Mouse (Mus musculus) neural tube, embryonic 11.5 days (tissue): ENCODE results near the gene Ech1. TPM values are rescaled to one million over a fixed set of nuclear protein-coding genes. Genes with fewer than 3 reads are reported as not detected.

Experiments used
- ATAC-seq: fragments of 200-750 bp; cut with Nextera tagmentation; 2 replicates; pipeline ENCODE4 v1.8.0; 2017; ENCODE audit warnings: moderate number of reproducible peaks, mild to moderate bottlenecking, moderate TSS enrichment, moderate library complexity; ENCODE audit not compliant: insufficient read depth, low FRiP score, low TSS enrichment
- DNase-seq: peaks from one replicate; pipeline ENCODE4 v3.0.0-alpha.2; 2015; ENCODE audit warnings: low spot score
- H3K27ac ChIP-seq: fragments of 300-500 bp; sonication (generic); 2 replicates; pipeline ENCODE4 v1.5.1; 2014; ENCODE audit warnings: low read depth, mild to moderate bottlenecking, low read length
- H3K27me3 ChIP-seq: fragments of 300-500 bp; sonication (generic); 2 replicates; pipeline ENCODE4 v1.6.1; 2014; ENCODE audit warnings: mild to moderate bottlenecking, low read length, mixed read lengths; ENCODE audit not compliant: control insufficient read depth, insufficient read depth
- H3K36me3 ChIP-seq: fragments of 300-500 bp; sonication (generic); 2 replicates; pipeline ENCODE4 v1.6.1; 2014; ENCODE audit warnings: mild to moderate bottlenecking, low read length, moderate library complexity, mixed read lengths; ENCODE audit not compliant: control insufficient read depth, insufficient read depth
- H3K4me1 ChIP-seq: fragments of 300-500 bp; sonication (generic); 2 replicates; pipeline ENCODE4 v1.6.1; 2014; ENCODE audit warnings: low read length, mixed read lengths; ENCODE audit not compliant: control insufficient read depth, insufficient read depth
- H3K4me2 ChIP-seq: fragments of 300-500 bp; sonication (generic); 2 replicates; pipeline ENCODE4 v1.6.1; 2014; ENCODE audit warnings: low read depth, mild to moderate bottlenecking, moderate library complexity
- H3K4me3 ChIP-seq: fragments of 300-500 bp; sonication (generic); 2 replicates; pipeline ENCODE4 v1.5.1; 2014; ENCODE audit warnings: low read depth, low read length
- H3K9ac ChIP-seq: fragments of 300-500 bp; sonication (generic); 2 replicates; pipeline ENCODE4 v1.6.1; 2014; ENCODE audit warnings: mild to moderate bottlenecking, low read length
- H3K9me3 ChIP-seq: fragments of 300-500 bp; sonication (generic); 2 replicates; pipeline ENCODE4 v1.6.1; 2016; ENCODE audit warnings: low read length; ENCODE audit not compliant: control insufficient read depth
- WGBS: fragments of 180-500 bp; shearing (Covaris S2); extraction: QIAGEN DNeasy Blood & Tissue Kit; methylation state at CpG from one replicate; pipeline ENCODE4 v1.1.7; 2014; 5-methylcytosine and 5-hydroxymethylcytosine counted together
- polyA plus RNA-seq: library from polyadenylated mRNA; unstranded; fragments of >200 nt; fragmentation: Nextera tagmentation; extraction: Ambion mirVana; gene quantifications from 2 replicates; pipeline ENCODE4 v1.2.1, GENCODE M21; 2014

Gene Ech1
- polyA plus RNA-seq, 1 experiment from 2014 or later = 88.7 TPM

GRCm38 (mm10) chr7:28830981-28831380, 6.0 kb downstream of the Ech1 start:
- Histone ChIP-seq H3K9ac (no peak overlapping the region), H3K27ac (no peak overlapping the region), H3K27me3 (no peaks in the 10 kb centered on the region), H3K4me2 (no peak overlapping the region), H3K36me3 (no peaks in the 10 kb centered on the region; the same call in 1 of the 2 replicates), H3K9me3 (no peaks in the 10 kb centered on the region), H3K4me1 (no peaks in the 10 kb centered on the region), H3K4me3 (no peak overlapping the region)
- no peak for ATAC-seq
- WGBS = 98% methylated on average over 5 of the region's 5 CpGs
- no peak for DNase-seq

GRCm38 (mm10) chr7:28831411-28832125, 6.6 kb downstream of the Ech1 start:
- 90% methylated on average over 17 of the region's 17 CpGs for WGBS
- no peaks in the 10 kb centered on the region for H3K4me1 ChIP-seq
- no peak overlapping the region for H3K4me2 ChIP-seq
- H3K9me3 ChIP-seq = no peaks in the 10 kb centered on the region
- DNase-seq (no peak), ATAC-seq (no peak)
- no peaks in the 10 kb centered on the region for H3K27me3 ChIP-seq
- no peak overlapping the region for H3K9ac ChIP-seq
- H3K36me3 ChIP-seq = no peaks in the 10 kb centered on the region; the same call in 1 of the 2 replicates
- no peak overlapping the region for H3K4me3 ChIP-seq
- H3K27ac ChIP-seq = no peak overlapping the region

- Histone ChIP-seq H3K36me3 (no peaks in the 10 kb centered on the region; the same call in 1 of the 2 replicates), H3K27me3 (no peaks in the 10 kb centered on the region), H3K4me2 (no peak overlapping the region), H3K9ac (no peak overlapping the region), H3K4me1 (no peaks in the 10 kb centered on the region), H3K9me3 (no peaks in the 10 kb centered on the region), H3K4me3 (no peak overlapping the region), H3K27ac (no peak overlapping the region)
- WGBS = 62% methylated on average over 6 of the region's 6 CpGs
- ATAC-seq (no peak), DNase-seq (no peak)
Observed at GRCm38 (mm10) chr7:28832137-28832536, 7.1 kb downstream of the Ech1 start.

GRCm38 (mm10) chr7:28833723-28834347, 8.8 kb downstream of the Ech1 start, which contains the start of gene Lgals4:
Gene Lgals4 (plus strand): TSS chr7:28833854.
- H3K27ac ChIP-seq = no peak within 1 kb of the TSS
- no peak within 1 kb of the TSS for H3K4me2 ChIP-seq
- H3K27me3 ChIP-seq = no peaks in the 10 kb centered on the region
- H3K4me1 ChIP-seq = no peaks in the 10 kb centered on the region
- ATAC-seq = no peak
- no peak within 1 kb of the TSS for H3K4me3 ChIP-seq
- H3K36me3 ChIP-seq = no peaks in the 10 kb centered on the region; the same call in 1 of the 2 replicates
- 86% methylated on average over 6 of the region's 6 CpGs for WGBS
- no peak for DNase-seq
- H3K9ac ChIP-seq = no peak within 1 kb of the TSS
- no peaks in the 10 kb centered on the region for H3K9me3 ChIP-seq

- DNase-seq (no peak), ATAC-seq (no peak)
- no peaks in the 10 kb centered on the region for H3K9me3 ChIP-seq
Observed at GRCm38 (mm10) chr7:28836936-28837335, 11.9 kb downstream of the Ech1 start.

GRCm38 (mm10) chr7:28838331-28838730, 13.3 kb downstream of the Ech1 start:
- Histone ChIP-seq H3K27me3 (no peaks in the 10 kb centered on the region), H3K4me1 (no peaks in the 10 kb centered on the region), H3K27ac (no peak overlapping the region), H3K9me3 (no peaks in the 10 kb centered on the region), H3K9ac (no peak overlapping the region), H3K36me3 (no peaks in the 10 kb centered on the region), H3K4me2 (no peak overlapping the region), H3K4me3 (no peak overlapping the region)
- DNase-seq (no peak), ATAC-seq (no peak)
- WGBS = 73% methylated on average over 9 of the region's 9 CpGs

More at GRCm38 (mm10) chr7:28836936-28837335, 11.9 kb downstream of the Ech1 start:
- H3K4me3 ChIP-seq = no peak overlapping the region
- no peak overlapping the region for H3K4me2 ChIP-seq
- H3K4me1 ChIP-seq = no peaks in the 10 kb centered on the region
- H3K27me3 ChIP-seq = no peaks in the 10 kb centered on the region
- H3K36me3 ChIP-seq = no peaks in the 10 kb centered on the region
- WGBS = 85% methylated on average over 5 of the region's 5 CpGs
- H3K27ac ChIP-seq = no peak overlapping the region
- no peak overlapping the region for H3K9ac ChIP-seq

GRCm38 (mm10) chr7:28847273-28847672, 22.3 kb downstream of the Ech1 start:
- WGBS = 87% methylated on average over 1 of the region's 1 CpGs
- Histone ChIP-seq H3K27ac (no peak overlapping the region), H3K4me2 (no peak overlapping the region), H3K4me3 (no peak overlapping the region), H3K9ac (no peak overlapping the region), H3K36me3 (no peaks in the 10 kb centered on the region), H3K27me3 (no peaks in the 10 kb centered on the region), H3K4me1 (no peaks in the 10 kb centered on the region), H3K9me3 (no peaks in the 10 kb centered on the region)
- no peak for ATAC-seq
- no peak for DNase-seq

- Histone ChIP-seq H3K27me3 (no peaks in the 10 kb centered on the region), H3K4me3 (no peak overlapping the region), H3K4me1 (no peaks in the 10 kb centered on the region), H3K36me3 (no peaks in the 10 kb centered on the region), H3K9me3 (no peaks in the 10 kb centered on the region), H3K9ac (no peak overlapping the region), H3K4me2 (no peak overlapping the region), H3K27ac (no peak overlapping the region)
- no peak for ATAC-seq
- WGBS = 67% methylated on average over 1 of the region's 1 CpGs
- DNase-seq = no peak
Observed at GRCm38 (mm10) chr7:28849700-28850236, 24.8 kb downstream of the Ech1 start.

GRCm38 (mm10) chr7:28850642-28851041, 25.6 kb downstream of the Ech1 start:
- Histone ChIP-seq H3K4me3 (no peak overlapping the region), H3K27me3 (no peaks in the 10 kb centered on the region), H3K4me1 (no peaks in the 10 kb centered on the region), H3K9ac (no peak overlapping the region), H3K4me2 (no peak overlapping the region), H3K9me3 (no peaks in the 10 kb centered on the region), H3K36me3 (no peaks in the 10 kb centered on the region), H3K27ac (no peak overlapping the region)
- ATAC-seq (no peak), DNase-seq (no peak)
- WGBS = 79% methylated on average over 4 of the region's 4 CpGs
